Mouse (Mus musculus) hindbrain, embryonic 10.5 days (tissue): ENCODE results near the gene Lysmd4. TPM values are rescaled to one million over a fixed set of nuclear protein-coding genes. Genes with fewer than 3 reads are reported as not detected.

Experiments used
- DNase-seq: peaks from one replicate; pipeline ENCODE4 v3.0.0-alpha.2; 2017; ENCODE audit warnings: low spot score
- H3K27ac ChIP-seq: fragments of 300-500 bp; sonication (generic); 2 replicates; pipeline ENCODE4 v1.5.1; 2016; ENCODE audit warnings: mild to moderate bottlenecking, moderate library complexity
- H3K27me3 ChIP-seq: fragments of 300-500 bp; sonication (generic); 2 replicates; pipeline ENCODE4 v1.6.1; 2016; ENCODE audit warnings: mild to moderate bottlenecking; ENCODE audit not compliant: poor library complexity, insufficient read depth, severe bottlenecking
- H3K36me3 ChIP-seq: fragments of 300-500 bp; sonication (generic); 2 replicates; pipeline ENCODE4 v1.6.1; 2016; ENCODE audit warnings: mild to moderate bottlenecking, moderate library complexity
- H3K4me1 ChIP-seq: fragments of 300-500 bp; sonication (generic); replicated peaks from 2 replicates; pipeline ENCODE4 v1.6.1; 2016; ENCODE audit warnings: mild to moderate bottlenecking
- H3K4me3 ChIP-seq: fragments of 300-500 bp; sonication (generic); 2 replicates; pipeline ENCODE4 v1.5.1; 2016; ENCODE audit warnings: mild to moderate bottlenecking, moderate library complexity
- H3K9me3 ChIP-seq: fragments of 300-500 bp; sonication (generic); 2 replicates; pipeline ENCODE4 v1.6.1; 2016; ENCODE audit warnings: mild to moderate bottlenecking, moderate library complexity
- whole genome bisulfite sequencing: fragments of 180-500 bp; shearing (Covaris S2); methylation state at CpG from one replicate; pipeline ENCODE4 v1.1.7; 2016; 5-methylcytosine and 5-hydroxymethylcytosine counted together
- polyA plus RNA-seq: library from polyadenylated mRNA; unstranded; fragments of >200 nt; fragmentation: Nextera tagmentation; extraction: Ambion mirVana; gene quantifications from 2 replicates; pipeline ENCODE4 v1.2.1, GENCODE M21; 2016

The Lysmd4 gene
- polyA plus RNA-seq, 1 experiment from 2014 or later = 18.7 TPM

DNA sequence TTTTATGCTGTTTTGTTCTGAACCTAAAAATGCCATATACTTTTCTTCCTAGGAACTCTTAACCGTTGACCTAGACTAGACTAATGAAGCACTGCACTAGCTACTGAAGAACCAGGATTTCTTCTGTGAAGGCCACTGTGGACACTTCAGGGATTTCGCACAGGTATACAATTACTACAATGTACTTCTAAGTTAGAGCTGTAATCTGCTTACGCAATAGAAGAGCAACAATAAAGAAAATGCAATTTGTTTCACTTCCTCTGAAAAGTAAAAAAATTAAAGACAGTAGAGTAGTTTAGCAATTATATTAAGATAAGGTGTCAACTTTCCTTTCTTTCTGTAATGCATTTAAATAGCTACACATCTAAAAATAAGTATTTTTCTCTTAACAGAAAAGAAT lies 84.7 kb downstream of the Lysmd4 start:
- H3K36me3 ChIP-seq = peaks cover 10% of the 10 kb centered on the region
- H3K27me3 ChIP-seq = no peaks in the 10 kb centered on the region
- H3K27ac ChIP-seq = no peak overlapping the region
- no peak for DNase-seq
- H3K9me3 ChIP-seq = no peaks in the 10 kb centered on the region
- no peaks in the 10 kb centered on the region for H3K4me1 ChIP-seq
- 95% methylated on average over 3 of the region's 3 CpGs for WGBS
- H3K4me3 ChIP-seq = no peak overlapping the region

DNA sequence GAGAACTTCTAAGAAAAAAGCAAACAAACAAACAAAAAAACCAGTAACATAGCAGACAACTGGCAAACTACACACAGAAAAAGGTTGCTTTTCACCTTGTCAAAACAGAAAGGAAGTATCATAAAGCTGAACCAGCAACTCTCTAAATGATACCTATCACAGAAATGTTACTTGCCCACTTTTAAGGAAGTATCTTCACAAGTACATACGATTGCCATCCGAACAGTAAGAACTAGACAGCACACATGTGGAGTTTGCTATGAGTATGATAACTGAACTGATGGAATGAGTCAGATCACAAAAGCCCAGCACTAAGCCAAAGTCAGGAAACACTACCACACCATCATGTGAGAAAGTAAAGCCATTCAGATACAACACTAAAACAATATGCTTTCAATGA lies 85.8 kb downstream of the Lysmd4 start:
- H3K27me3 ChIP-seq = no peaks in the 10 kb centered on the region
- WGBS = 93% methylated on average over 2 of the region's 2 CpGs
- peaks cover 10% of the 10 kb centered on the region for H3K36me3 ChIP-seq
- no peaks in the 10 kb centered on the region for H3K4me1 ChIP-seq
- H3K27ac ChIP-seq = no peak overlapping the region
- no peak overlapping the region for H3K4me3 ChIP-seq
- H3K9me3 ChIP-seq = no peaks in the 10 kb centered on the region
- DNase-seq = no peak

GRCm38 (mm10) chr7:67310151-67310550 lies 87.8 kb downstream of the Lysmd4 start:
- Histone ChIP-seq H3K4me3 (no peak overlapping the region), H3K9me3 (no peaks in the 10 kb centered on the region), H3K27me3 (no peaks in the 10 kb centered on the region), H3K4me1 (no peaks in the 10 kb centered on the region), H3K27ac (no peak overlapping the region), H3K36me3 (peaks cover 10% of the 10 kb centered on the region; the same call in 1 of the 2 replicates)
- 94% methylated on average over 2 of the region's 2 CpGs for whole genome bisulfite sequencing
- no peak for DNase-seq

DNA sequence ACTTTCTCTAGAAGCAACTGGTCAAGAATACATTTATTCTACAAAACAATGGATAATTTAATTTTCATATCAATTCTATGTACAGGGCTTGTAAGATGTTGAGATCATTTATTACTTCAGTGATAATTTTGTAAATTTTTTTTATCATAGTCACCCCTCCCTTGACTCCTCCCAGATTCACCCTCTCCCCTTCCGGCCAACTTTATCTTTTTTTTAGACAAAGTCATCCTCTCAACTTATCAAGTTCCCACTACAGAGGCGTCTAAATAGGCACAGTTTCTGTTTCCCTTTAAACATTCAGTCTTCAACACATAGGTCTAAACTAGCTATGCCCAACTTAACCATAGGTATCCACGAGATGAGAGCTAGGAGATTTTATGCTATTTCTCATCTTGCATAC lies 90.9 kb downstream of the Lysmd4 start:
- DNase-seq = no peak
- Histone ChIP-seq H3K27ac (no peak overlapping the region), H3K4me3 (no peak overlapping the region), H3K36me3 (peaks cover 10% of the 10 kb centered on the region; the same call in 1 of the 2 replicates), H3K27me3 (no peaks in the 10 kb centered on the region), H3K4me1 (no peaks in the 10 kb centered on the region), H3K9me3 (no peaks in the 10 kb centered on the region)
- WGBS = 92% methylated on average over 3 of the region's 3 CpGs

DNA sequence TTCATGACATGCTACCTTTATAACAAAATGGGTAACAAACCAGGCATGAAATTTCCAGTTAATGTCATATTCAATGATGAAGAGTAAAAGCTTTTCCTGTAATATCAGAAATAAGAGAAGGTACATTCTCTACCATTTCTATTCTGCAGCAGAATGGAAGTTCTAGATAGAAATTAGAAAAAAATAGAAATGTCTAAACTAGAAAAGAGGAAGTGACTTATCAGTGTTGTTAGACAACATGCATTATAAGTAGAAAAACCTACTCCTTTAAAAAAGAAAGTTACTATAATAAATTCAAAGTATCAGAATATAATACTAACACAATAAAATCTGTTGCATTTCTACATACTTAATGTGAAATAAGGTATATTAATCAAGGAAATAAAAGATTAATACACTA lies 96.4 kb downstream of the Lysmd4 start:
- no peak for DNase-seq
- H3K4me1 ChIP-seq = no peaks in the 10 kb centered on the region
- no peaks in the 10 kb centered on the region for H3K9me3 ChIP-seq
- H3K27ac ChIP-seq = no peak overlapping the region
- no peaks in the 10 kb centered on the region for H3K27me3 ChIP-seq
- peaks cover 5% of the 10 kb centered on the region; the same call in 1 of the 2 replicates for H3K36me3 ChIP-seq
- H3K4me3 ChIP-seq = no peak overlapping the region

DNA sequence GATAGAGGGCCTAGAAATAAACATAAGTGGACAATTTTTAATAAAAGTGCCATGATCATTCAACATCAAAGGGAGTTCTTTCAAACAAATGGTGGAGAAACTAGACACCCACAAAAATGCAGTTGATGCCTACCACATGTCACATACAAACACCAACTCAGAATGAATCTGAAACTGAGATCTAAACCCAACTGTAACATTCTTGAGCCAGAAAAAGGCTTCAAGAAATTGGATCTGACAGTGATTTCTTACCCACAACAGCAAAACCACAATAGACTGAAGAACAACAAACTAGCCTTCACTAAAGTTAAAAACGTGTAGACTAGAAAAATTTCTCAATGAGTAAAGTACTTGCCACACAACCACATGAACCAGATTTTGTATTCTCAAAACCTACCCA lies 98.0 kb downstream of the Lysmd4 start:
- no peak overlapping the region for H3K4me3 ChIP-seq
- no peak overlapping the region for H3K27ac ChIP-seq
- H3K27me3 ChIP-seq = no peaks in the 10 kb centered on the region
- H3K36me3 ChIP-seq = no peaks in the 10 kb centered on the region
- no peaks in the 10 kb centered on the region for H3K4me1 ChIP-seq
- H3K9me3 ChIP-seq = no peaks in the 10 kb centered on the region
- 69% methylated on average over 1 of the region's 1 CpGs for WGBS
- no peak for DNase-seq

DNA sequence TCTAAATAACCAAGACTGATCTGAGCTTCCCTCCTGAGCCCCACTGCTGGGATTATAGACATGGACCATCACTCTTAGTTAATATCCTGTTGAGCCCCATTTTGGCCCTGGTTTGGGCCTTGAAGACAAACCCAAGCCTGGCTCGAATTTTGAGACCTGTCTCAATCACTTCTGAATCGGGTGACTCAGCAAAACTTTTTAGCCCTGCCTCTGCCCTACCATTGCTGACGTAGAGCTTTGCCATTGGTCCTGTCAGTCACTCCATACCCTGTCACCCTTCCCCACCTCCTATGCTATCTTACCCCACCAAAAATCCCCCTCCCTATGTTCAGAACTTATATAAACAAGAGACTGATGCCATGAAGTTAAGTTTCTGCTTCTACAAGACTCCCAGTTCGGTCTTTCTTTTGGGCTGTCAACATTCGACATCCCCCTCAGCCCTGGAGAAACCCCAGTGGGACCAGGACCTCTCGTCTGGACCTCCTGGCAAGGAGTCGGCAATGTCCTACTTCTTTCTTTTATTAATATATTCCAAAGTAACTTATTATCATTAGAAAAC lies 119.8 kb downstream of the Lysmd4 start:
- H3K27me3 ChIP-seq = no peaks in the 10 kb centered on the region
- WGBS = 85% methylated on average over 7 of the region's 7 CpGs

DNA sequence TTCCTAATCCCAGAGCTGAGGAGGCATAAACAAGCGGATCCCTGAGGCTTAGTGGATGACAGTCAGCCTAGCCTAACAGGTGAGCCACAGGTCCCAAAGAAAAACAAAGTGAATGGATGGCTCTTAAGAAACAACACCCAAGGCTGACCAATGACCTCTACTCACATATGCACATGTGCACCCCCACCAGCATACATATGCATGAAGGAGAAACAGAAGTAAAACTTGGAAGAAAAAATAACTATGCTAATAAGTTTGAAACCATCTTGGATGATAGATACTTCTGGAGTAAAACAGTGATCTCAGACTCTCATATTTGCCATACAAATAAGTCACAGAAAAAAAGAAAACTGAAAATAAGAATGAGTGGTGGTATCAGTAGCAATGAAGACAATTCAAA lies 122.1 kb downstream of the Lysmd4 start:
- WGBS = 86% methylated on average over 1 of the region's 1 CpGs
- Histone ChIP-seq H3K4me1 (no peaks in the 10 kb centered on the region), H3K4me3 (no peak overlapping the region), H3K36me3 (peaks cover 10% of the 10 kb centered on the region), H3K27me3 (no peaks in the 10 kb centered on the region), H3K9me3 (no peaks in the 10 kb centered on the region), H3K27ac (no peak overlapping the region)
- DNase-seq = no peak

More for the DNA sequence above, 119.8 kb downstream of the Lysmd4 start:
- H3K4me1 ChIP-seq = no peaks in the 10 kb centered on the region
- no peak overlapping the region for H3K27ac ChIP-seq
- no peaks in the 10 kb centered on the region for H3K9me3 ChIP-seq
- DNase-seq = no peak
- peaks cover 15% of the 10 kb centered on the region for H3K36me3 ChIP-seq
- no peak overlapping the region for H3K4me3 ChIP-seq

DNA sequence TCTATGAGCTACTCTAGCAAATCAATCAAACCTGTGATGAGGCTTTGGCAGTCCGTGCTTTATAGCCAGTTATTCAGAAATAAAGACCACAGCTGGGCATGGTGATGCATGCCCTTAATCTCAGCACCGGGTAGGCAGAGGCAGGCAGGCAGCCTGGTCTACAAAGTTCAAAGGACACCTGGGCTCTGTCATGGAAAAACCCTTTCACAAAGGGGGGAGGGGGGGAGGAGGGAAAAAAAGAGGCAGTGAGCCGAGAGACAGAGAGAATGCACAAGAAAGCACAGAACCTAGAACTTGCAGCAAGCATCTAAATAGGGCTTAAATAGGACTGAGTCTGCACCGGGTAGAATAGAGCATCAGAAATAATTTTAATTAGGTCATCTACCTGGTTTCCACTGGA lies 130.6 kb downstream of the Lysmd4 start:
- Histone ChIP-seq H3K27me3 (no peaks in the 10 kb centered on the region), H3K27ac (no peak overlapping the region), H3K4me1 (no peaks in the 10 kb centered on the region), H3K4me3 (no peak overlapping the region), H3K9me3 (peaks cover 10% of the 10 kb centered on the region; the same call in 1 of the 2 replicates), H3K36me3 (peaks cover 13% of the 10 kb centered on the region)
- no peak for DNase-seq
- WGBS = 83% methylated on average over 4 of the region's 4 CpGs

DNA sequence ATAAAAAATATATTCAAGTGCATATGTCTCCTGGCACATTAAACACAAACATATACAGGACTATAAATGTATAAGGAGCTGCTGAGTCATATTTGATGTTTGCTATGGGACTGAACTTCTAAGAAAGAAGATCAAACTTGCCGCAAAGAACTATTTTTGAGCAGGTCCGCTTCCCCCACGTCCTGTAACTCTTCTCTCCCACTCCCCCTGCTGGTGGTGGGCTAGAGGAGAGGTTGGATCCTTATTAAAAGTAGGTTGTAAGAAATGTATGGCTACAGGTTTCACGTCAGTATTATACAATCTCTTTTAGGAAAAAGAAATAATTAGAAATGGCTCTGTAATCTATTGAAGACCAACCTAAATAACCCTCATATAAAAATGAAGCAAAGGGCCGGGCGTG lies 131.3 kb downstream of the Lysmd4 start:
- Histone ChIP-seq H3K36me3 (peaks cover 13% of the 10 kb centered on the region), H3K27me3 (no peaks in the 10 kb centered on the region), H3K4me1 (no peaks in the 10 kb centered on the region), H3K9me3 (peaks cover 10% of the 10 kb centered on the region; the same call in 1 of the 2 replicates), H3K4me3 (no peak overlapping the region), H3K27ac (no peak overlapping the region)
- 88% methylated on average over 6 of the region's 6 CpGs for WGBS
- no peak for DNase-seq

- no peaks in the 10 kb centered on the region for H3K27me3 ChIP-seq
- H3K4me3 ChIP-seq = no peak overlapping the region
- no peak for DNase-seq
- no peaks in the 10 kb centered on the region for H3K4me1 ChIP-seq
- H3K36me3 ChIP-seq = peaks cover 13% of the 10 kb centered on the region
- WGBS = 91% methylated on average over 5 of the region's 5 CpGs
- no peak overlapping the region for H3K27ac ChIP-seq
- peaks cover 10% of the 10 kb centered on the region; the same call in 1 of the 2 replicates for H3K9me3 ChIP-seq
Measured at GRCm38 (mm10) chr7:67355870-67356269, 133.5 kb downstream of the Lysmd4 start.

Other genes with a start within 250 kb of the Lysmd4 start
- 20.5 and 26.9 TPM in 2 replicates for gene Mef2a, start 150.3 kb downstream of the Lysmd4 start, polyA plus RNA-seq